Mouse (Mus musculus) E14TG2a.4 (cell line): ENCODE results near the gene Kat2b.

Experiments
- CTCF ChIP-seq: conservative IDR thresholded peaks from 2 replicates; pipeline ENCODE4 v1.5.1; 2014; ENCODE audit warnings: low read length
- POU5F1 ChIP-seq: IDR thresholded peaks from 2 replicates; pipeline ENCODE4 v1.6.1; 2014; ENCODE audit warnings: low read length, borderline replicate concordance

- TF ChIP-seq CTCF (no peak), POU5F1 (no peak)
These were observed at the start of gene Kat2b for GRCm38 (mm10) chr17:53566161-53566918.
